Mouse (Mus musculus): ENCODE data around the gene Ttk. TPM values are rescaled to one million over a fixed set of nuclear protein-coding genes. Genes with fewer than 3 reads are reported as not detected.

The Ttk gene
- polyA plus RNA-seq, 1 experiment: 3.0 TPM

- Histone ChIP-seq H3K36me3 (ENCODE audit: control insufficient read depth, insufficient read depth) (no peaks in the 10 kb centered on the region), H3K79me2 (ENCODE audit: control insufficient read depth, insufficient read depth) (no peaks in the 10 kb centered on the region), H3K27me3 (ENCODE audit: control insufficient read depth, insufficient read depth, insufficient read length) (no peaks in the 10 kb centered on the region), H3K4me2 (ENCODE audit: low read depth) (no peak overlapping the region), H3K4me3 (no peak overlapping the region), H3ac (ENCODE audit: control insufficient read depth, insufficient read length) (no peak overlapping the region)
- TF ChIP-seq POLR2A (IDR thresholded peaks at IDR 0.05; ENCODE audit: insufficient read length, low read depth): no peak
- no peak for TF ChIP-seq MYOD1 (IDR thresholded peaks at IDR 0.05; ENCODE audit: control insufficient read depth in 1 of 3, insufficient read length in 2 of 3, low read depth in 2 of 3)
- no peak for TF ChIP-seq TCF12 (IDR thresholded peaks at IDR 0.05; ENCODE audit: insufficient read depth, poor library complexity, severe bottlenecking)
- TF ChIP-seq E2F4 (IDR thresholded peaks at IDR 0.05; ENCODE audit: insufficient read depth): no peak
- no peak for TF ChIP-seq SRF (IDR thresholded peaks at IDR 0.05; ENCODE audit: control insufficient read depth, insufficient read length, low read depth)
These were observed 51.7 kb downstream of the Ttk start for GRCm38 (mm10) chr9:83886149-83886548.

- no peak for TF ChIP-seq MAX (IDR thresholded peaks at IDR 0.05; ENCODE audit: low read depth)
- no peak for TF ChIP-seq POLR2A (IDR thresholded peaks at IDR 0.05; ENCODE audit: insufficient read length, low read depth)
- TF ChIP-seq CEBPB (IDR thresholded peaks at IDR 0.05; ENCODE audit: insufficient read depth, poor library complexity, severe bottlenecking): no peak
- no peak for TF ChIP-seq TCF12 (IDR thresholded peaks at IDR 0.05; ENCODE audit: insufficient read depth, poor library complexity, severe bottlenecking)
- no peak for TF ChIP-seq MYOD1 (IDR thresholded peaks at IDR 0.05; ENCODE audit: control insufficient read depth in 1 of 3, insufficient read length in 2 of 3, low read depth in 2 of 3)
- TF ChIP-seq POLR2AphosphoS2 (IDR thresholded peaks at IDR 0.05; ENCODE audit: insufficient read length, low read depth): no peak
- TF ChIP-seq E2F4 (IDR thresholded peaks at IDR 0.05; ENCODE audit: insufficient read depth): no peak
- TF ChIP-seq SRF (IDR thresholded peaks at IDR 0.05; ENCODE audit: control insufficient read depth, insufficient read length, low read depth): no peak
- no peak for TF ChIP-seq USF1 (IDR thresholded peaks at IDR 0.05; ENCODE audit: low read depth)
- TF ChIP-seq TCF3 (IDR thresholded peaks at IDR 0.05; ENCODE audit: insufficient read length, low read depth): no peak
- TF ChIP-seq MYOG (IDR thresholded peaks at IDR 0.05; ENCODE audit: control insufficient read depth in 1 of 3, insufficient read depth in 1 of 3, insufficient read length in 2 of 3, low read depth in 2 of 3): no peak
- no peak for TF ChIP-seq REST (IDR thresholded peaks at IDR 0.05; ENCODE audit: insufficient read depth, insufficient read length)
- Histone ChIP-seq H3K79me2 (ENCODE audit: control insufficient read depth, insufficient read depth) (no peaks in the 10 kb centered on the region), H3ac (ENCODE audit: control insufficient read depth, insufficient read length) (no peak overlapping the region), H3K27me3 (ENCODE audit: control insufficient read depth, insufficient read depth, insufficient read length) (no peaks in the 10 kb centered on the region), H3K4me2 (ENCODE audit: low read depth) (no peak overlapping the region), H3K4me3 (no peak overlapping the region), H3K36me3 (ENCODE audit: control insufficient read depth, insufficient read depth) (no peaks in the 10 kb centered on the region)
These were observed 53.7 kb downstream of the Ttk start for GRCm38 (mm10) chr9:83888214-83888613.

DNA sequence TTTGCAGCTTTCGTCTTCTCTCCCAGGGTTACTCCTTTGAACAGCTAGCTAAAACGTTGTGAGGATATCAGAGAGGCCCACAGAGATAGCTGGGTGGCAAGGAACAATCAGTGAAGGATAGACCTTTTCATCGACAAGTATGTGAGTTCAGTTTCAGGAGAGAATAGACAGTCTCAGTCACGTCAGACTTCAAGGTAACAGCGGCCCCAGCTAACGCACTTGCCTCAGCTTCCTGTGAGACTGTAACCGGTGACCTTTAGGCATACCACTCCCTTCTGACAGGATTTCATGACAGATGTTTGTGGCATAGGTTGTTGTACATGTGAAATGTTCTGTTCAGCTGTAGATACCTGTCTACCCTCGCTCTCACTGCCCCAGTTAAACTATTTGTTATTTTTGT, 58.6 kb downstream of the Ttk start:
- no peak for TF ChIP-seq E2F4 (IDR thresholded peaks at IDR 0.05; ENCODE audit: insufficient read depth)
- no peak for TF ChIP-seq USF1 (IDR thresholded peaks at IDR 0.05; ENCODE audit: low read depth)
- TF ChIP-seq MAX (IDR thresholded peaks at IDR 0.05; ENCODE audit: low read depth): no peak
- TF ChIP-seq MYOG (IDR thresholded peaks at IDR 0.05; ENCODE audit: control insufficient read depth in 1 of 3, insufficient read depth in 1 of 3, insufficient read length in 2 of 3, low read depth in 2 of 3): no peak
- no peak for TF ChIP-seq TCF12 (IDR thresholded peaks at IDR 0.05; ENCODE audit: insufficient read depth, poor library complexity, severe bottlenecking)
- TF ChIP-seq POLR2A (IDR thresholded peaks at IDR 0.05; ENCODE audit: insufficient read length, low read depth): no peak
- TF ChIP-seq POLR2AphosphoS2 (IDR thresholded peaks at IDR 0.05; ENCODE audit: insufficient read length, low read depth): no peak
- TF ChIP-seq MYOD1 (IDR thresholded peaks at IDR 0.05; ENCODE audit: control insufficient read depth in 1 of 3, insufficient read length in 2 of 3, low read depth in 2 of 3): no peak
- no peak for TF ChIP-seq TCF3 (IDR thresholded peaks at IDR 0.05; ENCODE audit: insufficient read length, low read depth)
- TF ChIP-seq CEBPB (IDR thresholded peaks at IDR 0.05; ENCODE audit: insufficient read depth, poor library complexity, severe bottlenecking): no peak
- TF ChIP-seq REST (IDR thresholded peaks at IDR 0.05; ENCODE audit: insufficient read depth, insufficient read length): no peak
- TF ChIP-seq SRF (IDR thresholded peaks at IDR 0.05; ENCODE audit: control insufficient read depth, insufficient read length, low read depth): no peak
- no peaks in the 10 kb centered on the region for H3K36me3 ChIP-seq (ENCODE audit: control insufficient read depth, insufficient read depth)

GRCm38 (mm10) chr9:83893767-83894330, 59.4 kb downstream of the Ttk start:
- Histone ChIP-seq H3K4me2 (ENCODE audit: low read depth) (no peak overlapping the region), H3K4me3 (no peak overlapping the region), H3K27me3 (ENCODE audit: control insufficient read depth, insufficient read depth, insufficient read length) (no peaks in the 10 kb centered on the region), H3ac (ENCODE audit: control insufficient read depth, insufficient read length) (no peak overlapping the region), H3K36me3 (ENCODE audit: control insufficient read depth, insufficient read depth) (no peaks in the 10 kb centered on the region), H3K79me2 (ENCODE audit: control insufficient read depth, insufficient read depth) (no peaks in the 10 kb centered on the region)
- TF ChIP-seq MYOG (IDR thresholded peaks at IDR 0.05; ENCODE audit: control insufficient read depth in 1 of 3, insufficient read depth in 1 of 3, insufficient read length in 2 of 3, low read depth in 2 of 3) (peak in 2 of 3 experiments; percentile 6 to 62), MYOD1 (IDR thresholded peaks at IDR 0.05; ENCODE audit: control insufficient read depth in 1 of 3, insufficient read length in 2 of 3, low read depth in 2 of 3) (peak in 2 of 3 experiments; percentile 50 to 69), TCF12 (IDR thresholded peaks at IDR 0.05; ENCODE audit: insufficient read depth, poor library complexity, severe bottlenecking) (no peak)

More for the DNA sequence above, 58.6 kb downstream of the Ttk start:
- H3K79me2 ChIP-seq (ENCODE audit: control insufficient read depth, insufficient read depth): no peaks in the 10 kb centered on the region
- H3ac ChIP-seq (ENCODE audit: control insufficient read depth, insufficient read length): no peak overlapping the region
- no peak overlapping the region for H3K4me3 ChIP-seq
- no peak overlapping the region for H3K4me2 ChIP-seq (ENCODE audit: low read depth)
- no peaks in the 10 kb centered on the region for H3K27me3 ChIP-seq (ENCODE audit: control insufficient read depth, insufficient read depth, insufficient read length)

DNA sequence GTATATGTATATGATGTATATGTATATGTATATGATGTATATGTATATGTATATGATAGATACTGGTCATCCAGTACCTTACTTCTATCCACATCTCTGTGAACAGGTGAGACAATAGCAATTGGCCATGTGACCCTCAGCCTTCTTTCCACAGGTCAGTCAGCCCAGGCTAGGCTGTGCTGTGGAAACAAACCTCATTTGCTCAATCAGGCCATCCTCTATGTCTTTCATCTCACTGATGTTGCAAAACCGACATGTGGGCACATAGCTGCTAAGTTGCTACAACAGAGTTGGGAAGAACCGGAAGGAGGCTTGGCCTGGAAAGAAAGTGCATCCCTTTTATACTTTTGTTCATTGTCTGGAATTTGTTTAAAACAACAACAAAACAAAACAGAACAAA, 67.6 kb downstream of the Ttk start:
- Histone ChIP-seq H3K27me3 (ENCODE audit: control insufficient read depth, insufficient read depth, insufficient read length) (no peaks in the 10 kb centered on the region), H3K4me3 (no peak overlapping the region), H3ac (ENCODE audit: control insufficient read depth, insufficient read length) (no peak overlapping the region), H3K36me3 (ENCODE audit: control insufficient read depth, insufficient read depth) (no peaks in the 10 kb centered on the region), H3K79me2 (ENCODE audit: control insufficient read depth, insufficient read depth) (no peaks in the 10 kb centered on the region), H3K4me2 (ENCODE audit: low read depth) (no peak overlapping the region)
- no peak for TF ChIP-seq TCF3 (IDR thresholded peaks at IDR 0.05; ENCODE audit: insufficient read length, low read depth)
- TF ChIP-seq E2F4 (IDR thresholded peaks at IDR 0.05; ENCODE audit: insufficient read depth): no peak
- TF ChIP-seq MYOD1 (IDR thresholded peaks at IDR 0.05; ENCODE audit: control insufficient read depth in 1 of 3, insufficient read length in 2 of 3, low read depth in 2 of 3): no peak
- no peak for TF ChIP-seq MYOG (IDR thresholded peaks at IDR 0.05; ENCODE audit: control insufficient read depth in 1 of 3, insufficient read depth in 1 of 3, insufficient read length in 2 of 3, low read depth in 2 of 3)
- no peak for TF ChIP-seq TCF12 (IDR thresholded peaks at IDR 0.05; ENCODE audit: insufficient read depth, poor library complexity, severe bottlenecking)
- TF ChIP-seq CEBPB (IDR thresholded peaks at IDR 0.05; ENCODE audit: insufficient read depth, poor library complexity, severe bottlenecking): no peak
- no peak for TF ChIP-seq POLR2AphosphoS2 (IDR thresholded peaks at IDR 0.05; ENCODE audit: insufficient read length, low read depth)
- TF ChIP-seq SRF (IDR thresholded peaks at IDR 0.05; ENCODE audit: control insufficient read depth, insufficient read length, low read depth): no peak
- TF ChIP-seq USF1 (IDR thresholded peaks at IDR 0.05; ENCODE audit: low read depth): no peak
- TF ChIP-seq POLR2A (IDR thresholded peaks at IDR 0.05; ENCODE audit: insufficient read length, low read depth): no peak
- TF ChIP-seq REST (IDR thresholded peaks at IDR 0.05; ENCODE audit: insufficient read depth, insufficient read length): no peak
- TF ChIP-seq MAX (IDR thresholded peaks at IDR 0.05; ENCODE audit: low read depth): no peak

Measured in myocyte (in vitro differentiated cells).